Comparison of ENCODE assay signal across 18 mouse cellular contexts in genomic region chr14:56689116-56689515, GRCm38 (mm10). TPM values are rescaled to one million over a fixed set of nuclear protein-coding genes. Genes with fewer than 3 reads are reported as not detected.
DNase-seq lines count a peak whose midpoint lies in the region; ATAC-seq and TF ChIP-seq lines count a peak whose summit lies in the region.
"Had no signal": no experiment of that assay in that cellular context is flagged by ENCODE, and none has a peak within 500 bp of the region (broad histone marks: within the 10 kb centered on the region; RNA-seq: fewer than 3 reads in every experiment).

No protein-coding gene starts in this region.

- no peaks in the 10 kb centered on the region for H3K4me1 ChIP-seq in ES-E14 (ENCODE audit: control insufficient read depth in 2 of 2, insufficient read depth in 2 of 2, low read length in 2 of 2, poor library complexity in 1 of 2)
- peaks cover 6% of the 10 kb centered on the region for H3K4me1 ChIP-seq in embryonic fibroblast, embryonic 13.5 days (ENCODE audit: control insufficient read depth, insufficient read depth, low read length)
- H3K4me1 ChIP-seq in forebrain, embryonic 13.5 days: no peaks in the 10 kb centered on the region
- H3K4me1 ChIP-seq in limb, embryonic 10.5 days: no peaks in the 10 kb centered on the region
- H3K4me1 ChIP-seq: embryonic facial prominence, embryonic 10.5 days; hindbrain, embryonic 10.5 days; intestine, embryonic 15.5 days had no signal

- DNase-seq in 416B (ENCODE audit: low read depth): peak; percentile 33
- DNase-seq in ES-E14 (ENCODE audit: low read depth, low spot score): no peak
- DNase-seq in spleen, postnatal 4 days (ENCODE audit: low spot score in 2 of 2): no peak
- DNase-seq in limb, embryonic 10.5 days (ENCODE audit: low spot score): no peak
- DNase-seq: adrenal gland, postnatal 10 days; B cell, adult 2 months; cerebellum, adult 18-20 months; cerebellum, postnatal 10 days; gastrocnemius, postnatal 10 days; heart, adult 2 months had no signal

- H3K4me3 ChIP-seq in ES-E14 (ENCODE audit: insufficient read depth in 1 of 2, low read depth in 1 of 2, low read length in 2 of 2, poor library complexity in 1 of 2, severe bottlenecking in 1 of 2): no peak overlapping the region
- no peak overlapping the region for H3K4me3 ChIP-seq in embryonic fibroblast, embryonic 13.5 days (ENCODE audit: insufficient read depth, low read length)
- H3K4me3 ChIP-seq in forebrain, embryonic 13.5 days: no peak overlapping the region
- H3K4me3 ChIP-seq in limb, embryonic 10.5 days: no peak overlapping the region
- H3K4me3 ChIP-seq: embryonic facial prominence, embryonic 10.5 days; heart, adult 2 months; hindbrain, embryonic 10.5 days; intestine, embryonic 15.5 days had no signal

- in situ Hi-C loops in ES-E14 (cut with MboI; ENCODE audit: low sequenced_read_pairs in 2 of 2, unreplicated experiment in 2 of 2): no loop called here

- 97% methylated on average over 1 of the region's 1 CpGs for WGBS in forebrain, embryonic 13.5 days
- 94% methylated on average over 1 of the region's 1 CpGs for WGBS in limb, embryonic 10.5 days

- TF ChIP-seq POLR2A in embryonic fibroblast, embryonic 13.5 days (IDR thresholded peaks at IDR 0.05; ENCODE audit: low read depth, low read length): no peak

- H3K27ac ChIP-seq in ES-E14 (ENCODE audit: insufficient read depth, low read depth, low read length, poor library complexity, severe bottlenecking): no peak overlapping the region
- H3K27ac ChIP-seq in embryonic fibroblast, embryonic 13.5 days (ENCODE audit: insufficient read depth, low read length): peak overlapping the region; percentile 56
- H3K27ac ChIP-seq in forebrain, embryonic 13.5 days: no peak overlapping the region
- H3K27ac ChIP-seq in limb, embryonic 10.5 days: no peak overlapping the region
- H3K27ac ChIP-seq: embryonic facial prominence, embryonic 10.5 days; heart, adult 2 months; hindbrain, embryonic 10.5 days; hindbrain, embryonic 14.5 days; intestine, embryonic 15.5 days had no signal

- H3K4me2 ChIP-seq in forebrain, embryonic 13.5 days: no peak overlapping the region
- H3K4me2 ChIP-seq: heart, embryonic 11.5 days; hindbrain, embryonic 14.5 days; intestine, embryonic 15.5 days had no signal

- no peak overlapping the region for H3K9ac ChIP-seq in ES-E14 (ENCODE audit: insufficient read depth, low read depth, low read length, poor library complexity, severe bottlenecking)
- H3K9ac ChIP-seq in forebrain, embryonic 13.5 days: no peak overlapping the region
- H3K9ac ChIP-seq: hindbrain, embryonic 14.5 days; intestine, embryonic 15.5 days had no signal

- no peak for TF ChIP-seq CTCF in embryonic fibroblast, embryonic 13.5 days (IDR thresholded peaks at IDR 0.05; ENCODE audit: borderline replicate concordance, insufficient read depth, low read length)

- ATAC-seq in forebrain, embryonic 13.5 days: no peak
- ATAC-seq: forebrain, embryonic 16.5 days; intestine, embryonic 15.5 days had no signal

- peaks cover 60% of the 10 kb centered on the region for H3K36me3 ChIP-seq in ES-E14 (ENCODE audit: control insufficient read depth, insufficient read depth, low read length, poor library complexity, severe bottlenecking)
- H3K36me3 ChIP-seq in forebrain, embryonic 13.5 days (ENCODE audit: poor library complexity, severe bottlenecking): peaks cover 95% of the 10 kb centered on the region
- H3K36me3 ChIP-seq in limb, embryonic 10.5 days: peaks cover 100% of the 10 kb centered on the region

- no peaks in the 10 kb centered on the region for H3K9me3 ChIP-seq in ES-E14 (ENCODE audit: control insufficient read depth, insufficient read depth, low read depth, low read length)
- no peaks in the 10 kb centered on the region for H3K9me3 ChIP-seq in forebrain, embryonic 13.5 days (replicated peaks)
- no peaks in the 10 kb centered on the region for H3K9me3 ChIP-seq in limb, embryonic 10.5 days (replicated peaks)
- H3K9me3 ChIP-seq: embryonic facial prominence, embryonic 10.5 days; hindbrain, embryonic 10.5 days; intestine, embryonic 15.5 days had no signal

- no peaks in the 10 kb centered on the region for H3K27me3 ChIP-seq in forebrain, embryonic 13.5 days
- H3K27me3 ChIP-seq in limb, embryonic 10.5 days (ENCODE audit: low read depth, poor library complexity, severe bottlenecking): no peaks in the 10 kb centered on the region
- H3K27me3 ChIP-seq: intestine, embryonic 15.5 days had no signal

TF ChIP-seq in ES-E14, 5 proteins besides CTCF, POLR2A, EP300 and RAD21:
- no peak for TF ChIP-seq HCFC1 (IDR thresholded peaks at IDR 0.05; ENCODE audit: borderline replicate concordance, insufficient read depth, low read length)
- no peak for TF ChIP-seq ZC3H11A (IDR thresholded peaks at IDR 0.05; ENCODE audit: borderline replicate concordance, low read depth, low read length)
- TF ChIP-seq MAFK (IDR thresholded peaks at IDR 0.05; ENCODE audit: insufficient read depth, low read depth, low read length): peak; percentile 84
- no peak for TF ChIP-seq CHD2 (IDR thresholded peaks at IDR 0.05; ENCODE audit: low read depth, low read length)
- TF ChIP-seq ZNF384 (IDR thresholded peaks at IDR 0.05; ENCODE audit: low read depth, low read length): no peak

RNA-seq across cellular contexts. Expression of gene Mphosph8, which starts 21.1 kb away (rescaled TPM):
- total RNA-seq in ES-E14 (2012; rRNA removed): 26.5 and 34.8 TPM in 2 replicates
- 34.9 and 37.3 TPM in 2 replicates for polyA plus RNA-seq in embryonic fibroblast, embryonic 13.5 days (2011; ENCODE audit: insufficient read length, low read depth, missing spikeins)
- 50.4 and 55.8 TPM in 2 replicates for polyA plus RNA-seq in forebrain, embryonic 13.5 days (2015; fragmentation: Nextera tagmentation; extraction: Ambion mirVana)
- polyA plus RNA-seq in limb, embryonic 10.5 days (2016; fragmentation: Nextera tagmentation; extraction: Ambion mirVana): 29.3 and 41.7 TPM in 2 replicates
